Mouse (Mus musculus) cerebellum, adult 2 months (tissue): ENCODE data around the gene Grid2.

ENCODE experiments used
- CTCF ChIP-seq: fragments of 200-500 bp; IDR thresholded peaks from 2 replicates; pipeline ENCODE4 v1.5.1; 2011; ENCODE audit warnings: low read depth, mild to moderate bottlenecking, control low read depth, low read length, moderate library complexity, borderline replicate concordance; ENCODE audit not compliant: insufficient read depth
- POLR2A ChIP-seq: fragments of 200-500 bp; IDR thresholded peaks from 2 replicates; pipeline ENCODE4 v1.6.1; 2011; ENCODE audit warnings: low read length, control low read depth, borderline replicate concordance; ENCODE audit not compliant: insufficient read depth

GRCm38 (mm10) chr6:64607041-64607440 is 1351.4 kb downstream of the Grid2 start:
- TF ChIP-seq POLR2A (no peak), CTCF (no peak)
